Mouse (Mus musculus): ENCODE measurements at regions not wholly inside any gene's neighbourhood (a gene's known extent, or its start where the extent isn't known, plus 50 kb on each side); places are given as distances from the start of the nearest gene placed in this dataset.

DNA sequence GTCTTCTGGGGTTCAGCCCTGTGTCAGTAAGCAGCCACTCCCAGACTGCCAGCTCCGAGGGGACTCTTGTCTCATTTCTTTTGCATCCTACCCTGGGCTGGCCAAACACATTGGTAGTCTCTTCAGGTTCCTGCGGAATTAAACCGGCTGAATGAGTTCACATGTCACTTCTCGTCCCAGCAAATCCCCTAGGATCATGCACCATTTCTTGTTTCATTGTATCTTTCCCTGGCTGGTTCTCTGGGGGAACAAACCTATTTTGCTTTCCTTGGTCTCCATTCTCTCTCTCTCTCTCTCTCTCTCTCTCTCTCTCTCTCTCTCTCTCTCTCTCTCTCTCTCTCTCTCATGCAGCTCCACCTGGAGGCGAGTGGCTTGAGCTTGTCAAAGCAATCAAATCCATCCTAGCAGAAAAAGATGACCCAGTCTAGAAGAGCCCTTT lies 236.0 kb downstream of the Cd47 start:
- TF ChIP-seq POLR2A (IDR thresholded peaks at IDR 0.05; ENCODE audit: low read depth, low read length) (no peak), CTCF (conservative IDR thresholded peaks at IDR 0.05; ENCODE audit: insufficient read depth, insufficient read length, low read depth, low read length) (no peak)
